21 mouse cellular contexts compared by ENCODE assay signal in the genomic region with DNA sequence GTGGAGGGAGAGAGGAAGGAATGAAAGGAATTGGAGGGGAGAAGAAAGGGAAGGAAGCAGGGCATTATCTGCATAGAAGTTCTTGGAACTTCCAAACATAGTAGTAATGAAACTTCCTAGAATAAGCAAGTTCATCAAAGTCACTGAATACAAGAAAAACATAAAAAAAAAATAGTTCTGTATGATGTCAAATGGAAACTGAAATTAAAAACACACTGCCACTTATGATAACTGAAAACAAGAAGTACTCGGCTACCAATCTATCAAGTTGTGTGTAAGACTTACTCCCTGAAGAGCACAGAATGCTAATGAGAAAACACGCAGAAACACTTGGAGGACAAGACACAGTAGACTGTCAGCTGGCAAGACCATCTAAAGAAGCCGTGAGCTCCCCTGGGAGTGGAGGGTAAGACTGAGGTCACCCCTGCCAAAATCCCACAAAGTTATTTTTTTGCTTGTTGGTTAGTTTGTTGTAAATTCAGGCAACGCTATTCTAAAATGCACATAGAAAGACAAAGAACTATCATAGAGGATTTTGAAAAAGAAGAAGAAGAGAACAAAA.
DNase-seq lines count a peak whose midpoint lies in the region; ATAC-seq and TF ChIP-seq lines count a peak whose summit lies in the region.
"Had no signal": no experiment of that assay in that cellular context is flagged by ENCODE, and none has a peak within 500 bp of the region (broad histone marks: within the 10 kb centered on the region; RNA-seq: fewer than 3 reads in every experiment).

No protein-coding gene starts in this region.

- no peak overlapping the region for H3K4me3 ChIP-seq in forebrain, embryonic 10.5 days
- H3K4me3 ChIP-seq in forebrain, embryonic 11.5 days (ENCODE audit: low read depth, low read length), result no peak overlapping the region
- H3K4me3 ChIP-seq in CH12.LX (replicated peaks in 1 of 3; ENCODE audit: low read depth in 2 of 3, low read length in 2 of 3, poor library complexity in 1 of 3), result no peak overlapping the region
- H3K4me3 ChIP-seq: embryonic facial prominence, embryonic 10.5 days; embryonic facial prominence, embryonic 12.5 days; forebrain, embryonic 12.5 days had no signal

- peaks cover 15% of the 10 kb centered on the region for H3K4me1 ChIP-seq in forebrain, embryonic 10.5 days
- peaks cover 10% of the 10 kb centered on the region; the same call in 1 of the 2 replicates for H3K4me1 ChIP-seq in forebrain, embryonic 11.5 days (replicated peaks; ENCODE audit: control insufficient read depth, insufficient read depth, low read length)
- peaks cover 0 to 14% of the 10 kb centered on the region in 2 experiments; a peak in 1 of 4 replicates for H3K4me1 ChIP-seq in CH12.LX (ENCODE audit: control insufficient read depth in 1 of 2, insufficient read depth in 2 of 2)

- ATAC-seq in forebrain, embryonic 11.5 days (replicated peaks; ENCODE audit: low FRiP score), result no peak
- ATAC-seq: CD4-positive, CD25-positive, alpha-beta regulatory T cell, adult 4 months; forebrain, embryonic 14.5 days; forebrain, embryonic 16.5 days had no signal

- H3K27ac ChIP-seq in forebrain, embryonic 10.5 days, result no peak overlapping the region
- H3K27ac ChIP-seq in forebrain, embryonic 11.5 days (ENCODE audit: low read depth, low read length), result no peak overlapping the region
- no peak overlapping the region for H3K27ac ChIP-seq in CH12.LX (ENCODE audit: insufficient read depth, low read depth)
- H3K27ac ChIP-seq: embryonic facial prominence, embryonic 10.5 days; embryonic facial prominence, embryonic 12.5 days; forebrain, embryonic 12.5 days had no signal

- WGBS in forebrain, embryonic 10.5 days, result 88% methylated on average over 4 of the region's 4 CpGs
- 86% methylated on average over 4 of the region's 4 CpGs for WGBS in forebrain, embryonic 11.5 days

- peak; percentile 73; the same call in 1 of the 2 replicates for TF ChIP-seq EP300 in CH12.LX (IDR thresholded peaks at IDR 0.05; ENCODE audit: low read length)

- no peak overlapping the region for H3K9ac ChIP-seq in forebrain, embryonic 11.5 days (ENCODE audit: low read length)
- no peak overlapping the region for H3K9ac ChIP-seq in CH12.LX (ENCODE audit: insufficient read depth, low read depth)
- H3K9ac ChIP-seq: embryonic facial prominence, embryonic 12.5 days; forebrain, embryonic 12.5 days had no signal

- H3K36me3 ChIP-seq in forebrain, embryonic 10.5 days (replicated peaks), result no peaks in the 10 kb centered on the region
- no peaks in the 10 kb centered on the region for H3K36me3 ChIP-seq in forebrain, embryonic 11.5 days (ENCODE audit: control insufficient read depth, insufficient read depth, low read length)
- no peaks in the 10 kb centered on the region for H3K36me3 ChIP-seq in CH12.LX (replicated peaks in 1 of 2; ENCODE audit: control insufficient read depth in 1 of 2, insufficient read depth in 1 of 2, low read length in 1 of 2)
- H3K36me3 ChIP-seq: embryonic facial prominence, embryonic 10.5 days; embryonic facial prominence, embryonic 12.5 days; forebrain, embryonic 12.5 days had no signal

- dilution Hi-C loops in CH12.LX (cut with MboI; ENCODE audit: extremely low pct_ligation_motif_present, extremely low pct_unique_long_range_greater_than_20kb, low sequenced_read_pairs), result no loop called here

- H3K4me2 ChIP-seq in forebrain, embryonic 11.5 days (ENCODE audit: low read depth, low read length, severe bottlenecking), result no peak overlapping the region
- peak overlapping the region; percentile 40; the same call in 1 of the 2 replicates for H3K4me2 ChIP-seq in CH12.LX (ENCODE audit: insufficient read depth, low read depth, poor library complexity, severe bottlenecking)
- H3K4me2 ChIP-seq: embryonic facial prominence, embryonic 12.5 days; forebrain, embryonic 12.5 days had no signal

- H3K79me2 ChIP-seq in CH12.LX (replicated peaks; ENCODE audit: control insufficient read depth, extremely low read depth, insufficient read depth, poor library complexity, severe bottlenecking), result no peaks in the 10 kb centered on the region

- peak; percentile 4 for DNase-seq in forebrain, embryonic 10.5 days (ENCODE audit: extremely low spot score, low spot score)
- DNase-seq in forebrain, embryonic 11.5 days (ENCODE audit: low spot score), result no peak
- peak; percentile 66 for DNase-seq in CH12.LX (ENCODE audit: extremely low read depth)
- peak; percentile 3 for DNase-seq in skeletal muscle tissue, adult 2 months (ENCODE audit: low read depth, low spot score)
- DNase-seq in kidney, adult 8-10 months, result no peak
- DNase-seq: adrenal gland, adult 2 months; adrenal gland, postnatal 10 days; adrenal gland, postnatal 25 days; B cell, adult 2 months; cerebellum, adult 11 months; cerebellum, adult 18-20 months; cerebellum, adult 8-10 months; cerebellum, adult 9-11 months; cerebellum, postnatal 14 days; cerebellum, postnatal 36 days had no signal

- TF ChIP-seq RAD21 in CH12.LX (IDR thresholded peaks at IDR 0.05; ENCODE audit: low read depth, low read length), result no peak

- peaks cover 6% of the 10 kb centered on the region; the same call in 1 of the 2 replicates for H3K9me3 ChIP-seq in forebrain, embryonic 10.5 days
- H3K9me3 ChIP-seq in forebrain, embryonic 11.5 days (ENCODE audit: control insufficient read depth, low read length), result no peaks in the 10 kb centered on the region
- peaks cover 5% of the 10 kb centered on the region for H3K9me3 ChIP-seq in CH12.LX (replicated peaks; ENCODE audit: low read length)
- H3K9me3 ChIP-seq: embryonic facial prominence, embryonic 12.5 days; forebrain, embryonic 12.5 days had no signal

- 0 out of 2 replicates have a peak, but pooled peaks cover 5% of the 10 kb centered on the region for H3K27me3 ChIP-seq in forebrain, embryonic 10.5 days (ENCODE audit: poor library complexity, severe bottlenecking)
- no peaks in the 10 kb centered on the region for H3K27me3 ChIP-seq in forebrain, embryonic 11.5 days (ENCODE audit: control insufficient read depth, insufficient read depth, low read length)
- H3K27me3 ChIP-seq in CH12.LX (replicated peaks), result no peaks in the 10 kb centered on the region
- H3K27me3 ChIP-seq: embryonic facial prominence, embryonic 12.5 days; forebrain, embryonic 12.5 days had no signal

- no peak for TF ChIP-seq POLR2A in CH12.LX (IDR thresholded peaks at IDR 0.05; ENCODE audit: low read depth, low read length)

- in situ Hi-C loops in CH12.LX (cut with MboI; ENCODE audit: low pct_ligation_motif_present, low pct_unique_long_range_greater_than_20kb, low sequenced_read_pairs), result no loop called here

- TF ChIP-seq CTCF in CH12.LX (conservative IDR thresholded peaks at IDR 0.05 in 1 of 2, IDR thresholded peaks at IDR 0.05 in 1 of 2; ENCODE audit: low read depth in 2 of 2, low read length in 2 of 2), result no peak

TF ChIP-seq in CH12.LX, 34 proteins besides CTCF, POLR2A, EP300 and RAD21:
- TF ChIP-seq IRF4 (IDR thresholded peaks at IDR 0.05; ENCODE audit: low read depth, low read length) (peak; percentile 73), PAX5 (IDR thresholded peaks at IDR 0.05; ENCODE audit: low read length) (no peak), UBTF (IDR thresholded peaks at IDR 0.05; ENCODE audit: low read depth, low read length) (no peak), MXI1 (IDR thresholded peaks at IDR 0.05; ENCODE audit: low read depth, low read length) (no peak), ZNF384 (IDR thresholded peaks at IDR 0.05; ENCODE audit: low read depth, low read length) (peak; percentile 87), JUN (IDR thresholded peaks at IDR 0.05; ENCODE audit: insufficient read depth, low read depth, low read length) (peak; percentile 54), ETS1 (conservative IDR thresholded peaks at IDR 0.05; ENCODE audit: low read depth, low read length) (peak; percentile 59), TBP (conservative IDR thresholded peaks at IDR 0.05; ENCODE audit: low read depth, low read length) (peak; percentile 71; the same call in 1 of the 2 replicates), KAT2A (IDR thresholded peaks at IDR 0.05; ENCODE audit: insufficient replicate concordance, low read length) (no peak), RCOR1 (conservative IDR thresholded peaks at IDR 0.05; ENCODE audit: low read depth, low read length) (no peak)
TF ChIP-seq in CH12.LX: peak in this region for 5.

Comparison
In these comparisons a context has a peak if more than half of its experiments do, and no peak if none do; other contexts are left out.
1. DNase-seq: peak in forebrain, embryonic 10.5 days (single experiment), CH12.LX (single experiment) and skeletal muscle tissue, adult 2 months (single experiment); none in forebrain, embryonic 11.5 days (single experiment) and kidney, adult 8-10 months (0 of 2).